Mouse (Mus musculus): ENCODE measurements at regions not wholly inside any gene's neighbourhood (a gene's known extent, or its start where the extent isn't known, plus 50 kb on each side); places are given as distances from the start of the nearest gene placed in this dataset.

DNA sequence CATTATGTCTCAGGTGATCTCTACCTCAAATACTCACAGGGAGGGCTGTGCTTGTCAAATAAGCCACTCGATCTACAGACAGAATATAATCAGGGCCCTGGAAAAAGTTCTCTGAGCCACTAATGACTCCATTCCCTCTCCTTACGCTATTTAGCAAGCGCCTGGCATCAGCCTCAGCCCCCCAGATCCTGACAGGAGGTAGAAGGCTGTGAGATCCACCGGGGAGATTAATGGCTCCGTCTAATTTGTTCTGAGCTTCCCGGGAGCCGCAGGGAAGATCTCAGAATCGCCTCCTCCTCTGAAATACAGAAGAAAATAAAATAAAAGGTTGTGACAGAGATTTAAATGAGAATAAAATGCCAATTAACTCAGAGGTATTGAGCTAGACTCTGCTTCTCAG, 189.4 kb downstream of the Tle3 start:
- Histone ChIP-seq H3K4me3 (ENCODE audit: low read depth, low read length) (no peak overlapping the region), H3K4me1 (ENCODE audit: control insufficient read depth, insufficient read depth, low read length) (no peaks in the 10 kb centered on the region), H3K27me3 (replicated peaks; ENCODE audit: control insufficient read depth, insufficient read depth, low read length) (no peaks in the 10 kb centered on the region), H3K9me3 (ENCODE audit: control insufficient read depth, low read length) (peaks cover 6% of the 10 kb centered on the region; the same call in 1 of the 2 replicates), H3K9ac (ENCODE audit: low read depth, low read length) (no peak overlapping the region), H3K27ac (replicated peaks; ENCODE audit: low read depth, low read length) (no peak overlapping the region), H3K4me2 (ENCODE audit: low read depth, low read length) (no peak overlapping the region), H3K36me3 (ENCODE audit: control insufficient read depth, insufficient read depth, low read length) (no peaks in the 10 kb centered on the region)
- 44% methylated on average over 8 of the region's 8 CpGs for WGBS
- DNase-seq (ENCODE audit: low spot score) (no peak), ATAC-seq (ENCODE audit: low read depth) (no peak)

DNA sequence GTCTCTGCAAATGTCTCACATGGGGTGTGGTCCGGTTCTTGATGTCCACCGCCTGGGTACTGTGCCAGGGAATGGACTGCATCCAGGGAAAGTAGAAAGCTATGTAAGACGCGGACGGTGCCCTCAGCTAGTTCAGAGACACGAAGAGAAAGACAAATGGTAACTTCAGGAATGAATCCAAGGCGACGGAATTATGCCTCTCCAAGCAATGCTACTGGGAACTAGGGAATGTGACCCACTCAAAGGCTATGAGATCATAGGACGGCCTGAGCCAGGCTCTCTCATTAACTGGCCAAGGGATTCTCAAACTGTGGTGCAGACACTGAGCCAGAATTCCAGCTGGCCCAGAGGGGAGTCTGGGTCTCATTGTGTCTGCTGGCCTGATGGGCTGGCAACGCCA, 186.5 kb downstream of the Tle3 start:
- Histone ChIP-seq H3K27me3 (replicated peaks; ENCODE audit: control insufficient read depth, insufficient read depth, low read length) (no peaks in the 10 kb centered on the region), H3K9ac (ENCODE audit: low read depth, low read length) (no peak overlapping the region), H3K4me3 (ENCODE audit: low read depth, low read length) (no peak overlapping the region), H3K4me1 (ENCODE audit: control insufficient read depth, insufficient read depth, low read length) (no peaks in the 10 kb centered on the region), H3K27ac (replicated peaks; ENCODE audit: low read depth, low read length) (no peak overlapping the region), H3K9me3 (ENCODE audit: control insufficient read depth, low read length) (no peaks in the 10 kb centered on the region), H3K36me3 (ENCODE audit: control insufficient read depth, insufficient read depth, low read length) (no peaks in the 10 kb centered on the region), H3K4me2 (ENCODE audit: low read depth, low read length) (no peak overlapping the region)
- DNase-seq (ENCODE audit: low spot score) (peak; percentile 30), ATAC-seq (ENCODE audit: low read depth) (0 out of 2 replicates have a peak, but pooled peaks have one; percentile 41)
- 71% methylated on average over 9 of the region's 10 CpGs for WGBS

DNA sequence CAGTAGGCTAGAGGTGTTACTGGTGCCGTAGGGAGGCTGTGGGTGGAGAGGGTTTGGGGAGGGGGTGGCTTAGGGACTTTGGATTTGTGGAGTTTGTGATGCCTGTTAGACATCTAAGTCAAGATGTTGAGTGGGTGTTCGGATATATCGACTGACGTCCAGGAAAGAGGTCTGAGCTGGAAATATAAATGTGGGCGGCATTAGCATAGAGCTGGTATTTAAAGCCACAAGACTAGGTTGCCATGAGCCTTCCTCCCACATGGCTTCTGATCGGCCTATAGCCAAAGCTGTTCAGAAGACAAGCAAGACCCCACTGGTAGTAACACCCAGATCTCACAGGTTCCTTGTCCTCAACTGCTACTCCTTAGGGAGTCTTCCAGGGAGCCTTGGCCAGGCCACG, 184.9 kb downstream of the Tle3 start:
- 94% methylated on average over 7 of the region's 7 CpGs for WGBS
- H3K4me2 ChIP-seq (ENCODE audit: low read depth, low read length): no peak overlapping the region
- H3K9me3 ChIP-seq (ENCODE audit: control insufficient read depth, low read length): no peaks in the 10 kb centered on the region
- H3K4me3 ChIP-seq (ENCODE audit: low read depth, low read length): no peak overlapping the region
- no peaks in the 10 kb centered on the region for H3K4me1 ChIP-seq (ENCODE audit: control insufficient read depth, insufficient read depth, low read length)
- H3K27me3 ChIP-seq (replicated peaks; ENCODE audit: control insufficient read depth, insufficient read depth, low read length): no peaks in the 10 kb centered on the region
- no peak overlapping the region for H3K27ac ChIP-seq (replicated peaks; ENCODE audit: low read depth, low read length)
- DNase-seq (ENCODE audit: low spot score): no peak
- no peak for ATAC-seq (ENCODE audit: low read depth)
- no peaks in the 10 kb centered on the region for H3K36me3 ChIP-seq (ENCODE audit: control insufficient read depth, insufficient read depth, low read length)
- no peak overlapping the region for H3K9ac ChIP-seq (ENCODE audit: low read depth, low read length)

DNA sequence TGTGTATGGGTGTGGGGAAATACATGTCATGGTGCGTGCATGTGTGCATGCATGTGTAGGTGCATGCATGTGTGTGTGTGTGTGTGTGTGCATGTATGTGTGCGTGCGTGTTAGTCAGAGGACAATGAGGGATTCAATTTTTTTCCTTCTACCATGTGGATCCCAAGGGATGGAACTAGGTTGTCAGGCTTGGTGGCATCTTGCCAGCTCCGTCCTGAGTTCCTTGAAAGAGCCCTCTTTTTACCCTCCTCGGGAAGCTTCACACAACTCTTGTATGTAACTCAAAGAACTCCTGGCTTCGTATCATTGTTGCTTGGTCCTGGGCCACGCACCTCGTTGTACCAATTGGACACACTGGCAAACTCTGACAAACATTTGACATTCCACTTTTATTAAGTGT, 183.0 kb downstream of the Tle3 start:
- Histone ChIP-seq H3K9me3 (ENCODE audit: control insufficient read depth, low read length) (no peaks in the 10 kb centered on the region), H3K4me1 (ENCODE audit: control insufficient read depth, insufficient read depth, low read length) (no peaks in the 10 kb centered on the region; the same call in 1 of the 2 replicates)

DNA sequence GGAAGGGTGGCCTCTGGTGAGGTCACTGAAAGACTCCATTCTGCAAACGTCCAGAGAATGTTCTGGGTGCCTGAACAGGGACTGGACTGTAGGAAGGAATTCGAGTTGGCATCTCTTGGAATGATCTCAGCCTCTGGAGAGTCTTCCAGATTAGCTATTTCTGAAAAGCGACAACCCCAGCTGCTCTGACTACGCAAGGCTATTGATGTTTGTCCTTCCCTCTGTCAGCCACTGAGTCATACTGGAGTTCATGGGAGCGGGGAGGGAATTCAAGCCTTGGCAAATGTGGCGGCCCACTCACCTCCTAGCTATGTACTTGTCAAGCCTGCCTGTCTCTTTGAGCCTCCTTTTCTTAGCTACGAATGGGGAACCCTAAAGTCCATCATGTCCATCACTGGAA, 182.4 kb downstream of the Tle3 start:
- ATAC-seq (ENCODE audit: low read depth) (no peak), DNase-seq (ENCODE audit: low spot score) (no peak)
- Histone ChIP-seq H3K4me3 (ENCODE audit: low read depth, low read length) (no peak overlapping the region), H3K36me3 (ENCODE audit: control insufficient read depth, insufficient read depth, low read length) (no peaks in the 10 kb centered on the region), H3K4me1 (ENCODE audit: control insufficient read depth, insufficient read depth, low read length) (no peaks in the 10 kb centered on the region; the same call in 1 of the 2 replicates), H3K27me3 (replicated peaks; ENCODE audit: control insufficient read depth, insufficient read depth, low read length) (no peaks in the 10 kb centered on the region), H3K9ac (ENCODE audit: low read depth, low read length) (no peak overlapping the region), H3K4me2 (ENCODE audit: low read depth, low read length) (no peak overlapping the region), H3K9me3 (ENCODE audit: control insufficient read depth, low read length) (no peaks in the 10 kb centered on the region), H3K27ac (replicated peaks; ENCODE audit: low read depth, low read length) (no peak overlapping the region)
- 70% methylated on average over 7 of the region's 7 CpGs for WGBS

More for the DNA sequence above, 183.0 kb downstream of the Tle3 start:
- Histone ChIP-seq H3K27ac (replicated peaks; ENCODE audit: low read depth, low read length) (no peak overlapping the region), H3K9ac (ENCODE audit: low read depth, low read length) (no peak overlapping the region), H3K27me3 (replicated peaks; ENCODE audit: control insufficient read depth, insufficient read depth, low read length) (no peaks in the 10 kb centered on the region), H3K4me2 (ENCODE audit: low read depth, low read length) (no peak overlapping the region), H3K36me3 (ENCODE audit: control insufficient read depth, insufficient read depth, low read length) (no peaks in the 10 kb centered on the region), H3K4me3 (ENCODE audit: low read depth, low read length) (no peak overlapping the region)
- 80% methylated on average over 8 of the region's 8 CpGs for WGBS
- ATAC-seq (ENCODE audit: low read depth) (no peak), DNase-seq (ENCODE audit: low spot score) (no peak)

DNA sequence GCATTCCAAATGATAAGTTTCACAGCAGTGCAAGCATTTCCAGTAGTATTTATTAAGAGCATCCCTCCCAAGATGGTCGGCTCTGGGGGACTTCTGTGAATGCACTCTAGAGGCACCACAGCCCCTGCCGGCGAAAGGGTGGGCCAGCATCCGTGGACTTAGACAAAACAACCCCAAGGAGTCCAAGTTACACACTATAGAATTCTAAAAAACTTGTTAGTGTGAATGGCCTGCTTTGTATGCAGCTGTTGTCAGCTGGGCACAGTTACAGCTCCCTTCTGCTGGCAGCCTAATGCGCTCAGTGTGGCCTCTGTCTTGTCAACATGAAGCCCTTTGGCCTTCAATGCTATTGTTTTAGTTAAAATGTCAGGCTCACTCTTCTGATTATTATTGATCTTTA, 181.5 kb downstream of the Tle3 start:
- peak; percentile 61 for DNase-seq (ENCODE audit: low spot score)
- no peaks in the 10 kb centered on the region for H3K27me3 ChIP-seq (replicated peaks; ENCODE audit: control insufficient read depth, insufficient read depth, low read length)
- H3K9ac ChIP-seq (ENCODE audit: low read depth, low read length): no peak overlapping the region
- no peaks in the 10 kb centered on the region for H3K36me3 ChIP-seq (ENCODE audit: control insufficient read depth, insufficient read depth, low read length)
- H3K27ac ChIP-seq (replicated peaks; ENCODE audit: low read depth, low read length): no peak overlapping the region
- no peak overlapping the region for H3K4me3 ChIP-seq (ENCODE audit: low read depth, low read length)
- no peak overlapping the region for H3K4me2 ChIP-seq (ENCODE audit: low read depth, low read length)
- peak; percentile 56; the same call in 1 of the 2 replicates for ATAC-seq (ENCODE audit: low read depth)
- H3K4me1 ChIP-seq (ENCODE audit: control insufficient read depth, insufficient read depth, low read length): no peaks in the 10 kb centered on the region; the same call in 1 of the 2 replicates
- no peaks in the 10 kb centered on the region for H3K9me3 ChIP-seq (ENCODE audit: control insufficient read depth, low read length)
- 63% methylated on average over 5 of the region's 5 CpGs for WGBS

DNA sequence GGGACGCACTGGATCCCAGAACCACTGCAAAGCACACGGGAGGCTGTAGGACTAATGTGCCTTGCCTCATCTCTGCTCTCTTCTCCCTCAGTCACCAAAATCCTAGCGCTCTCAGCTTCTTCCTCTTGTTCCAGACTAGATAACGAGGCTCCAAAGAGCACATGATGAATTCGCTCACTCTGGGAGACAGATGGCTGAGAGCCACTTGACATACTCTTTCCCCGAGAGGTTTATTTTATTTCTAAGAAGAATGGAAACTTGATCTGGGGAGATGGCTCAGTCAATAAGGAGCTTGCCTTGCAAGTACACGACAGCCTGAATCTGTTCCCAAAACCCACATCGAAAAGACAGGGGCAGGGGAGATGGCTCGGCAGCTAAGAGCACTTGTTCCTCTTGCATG, 179.2 kb downstream of the Tle3 start:
- Histone ChIP-seq H3K36me3 (ENCODE audit: control insufficient read depth, insufficient read depth, low read length) (no peaks in the 10 kb centered on the region), H3K27me3 (replicated peaks; ENCODE audit: control insufficient read depth, insufficient read depth, low read length) (no peaks in the 10 kb centered on the region), H3K4me3 (ENCODE audit: low read depth, low read length) (no peak overlapping the region), H3K4me1 (ENCODE audit: control insufficient read depth, insufficient read depth, low read length) (no peaks in the 10 kb centered on the region; the same call in 1 of the 2 replicates), H3K9ac (ENCODE audit: low read depth, low read length) (no peak overlapping the region), H3K27ac (replicated peaks; ENCODE audit: low read depth, low read length) (no peak overlapping the region), H3K9me3 (ENCODE audit: control insufficient read depth, low read length) (no peaks in the 10 kb centered on the region), H3K4me2 (ENCODE audit: low read depth, low read length) (no peak overlapping the region)
- ATAC-seq (ENCODE audit: low read depth): no peak
- 60% methylated on average over 9 of the region's 9 CpGs for WGBS
- peak; percentile 36 for DNase-seq (ENCODE audit: low spot score)

DNA sequence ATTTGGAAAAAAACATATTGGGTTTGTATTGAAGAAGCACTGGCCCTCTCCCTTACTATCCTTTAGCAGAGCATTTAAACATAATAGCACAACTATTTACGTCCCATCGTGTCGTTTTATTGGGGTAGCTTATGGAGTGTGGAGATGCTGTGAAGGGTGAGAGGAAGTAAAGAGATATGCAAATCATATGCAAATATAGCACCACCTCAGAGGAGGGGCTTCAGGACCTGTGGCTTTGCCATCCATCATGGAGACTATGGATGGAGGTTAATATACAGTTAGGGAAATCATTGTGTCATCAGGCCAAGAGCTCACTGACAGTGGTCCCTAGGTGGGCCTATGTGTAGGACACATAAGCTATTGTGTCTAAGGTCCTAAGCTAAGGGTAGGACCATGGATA, 178.2 kb downstream of the Tle3 start:
- H3K4me2 ChIP-seq (ENCODE audit: low read depth, low read length): no peak overlapping the region
- no peaks in the 10 kb centered on the region for H3K27me3 ChIP-seq (replicated peaks; ENCODE audit: control insufficient read depth, insufficient read depth, low read length)
- no peak overlapping the region for H3K4me3 ChIP-seq (ENCODE audit: low read depth, low read length)
- no peaks in the 10 kb centered on the region; the same call in 1 of the 2 replicates for H3K4me1 ChIP-seq (ENCODE audit: control insufficient read depth, insufficient read depth, low read length)
- WGBS: 72% methylated on average over 3 of the region's 3 CpGs
- no peak overlapping the region for H3K27ac ChIP-seq (replicated peaks; ENCODE audit: low read depth, low read length)
- no peaks in the 10 kb centered on the region for H3K36me3 ChIP-seq (ENCODE audit: control insufficient read depth, insufficient read depth, low read length)
- ATAC-seq (ENCODE audit: low read depth) (no peak), DNase-seq (ENCODE audit: low spot score) (no peak)
- no peaks in the 10 kb centered on the region for H3K9me3 ChIP-seq (ENCODE audit: control insufficient read depth, low read length)
- H3K9ac ChIP-seq (ENCODE audit: low read depth, low read length): no peak overlapping the region

DNA sequence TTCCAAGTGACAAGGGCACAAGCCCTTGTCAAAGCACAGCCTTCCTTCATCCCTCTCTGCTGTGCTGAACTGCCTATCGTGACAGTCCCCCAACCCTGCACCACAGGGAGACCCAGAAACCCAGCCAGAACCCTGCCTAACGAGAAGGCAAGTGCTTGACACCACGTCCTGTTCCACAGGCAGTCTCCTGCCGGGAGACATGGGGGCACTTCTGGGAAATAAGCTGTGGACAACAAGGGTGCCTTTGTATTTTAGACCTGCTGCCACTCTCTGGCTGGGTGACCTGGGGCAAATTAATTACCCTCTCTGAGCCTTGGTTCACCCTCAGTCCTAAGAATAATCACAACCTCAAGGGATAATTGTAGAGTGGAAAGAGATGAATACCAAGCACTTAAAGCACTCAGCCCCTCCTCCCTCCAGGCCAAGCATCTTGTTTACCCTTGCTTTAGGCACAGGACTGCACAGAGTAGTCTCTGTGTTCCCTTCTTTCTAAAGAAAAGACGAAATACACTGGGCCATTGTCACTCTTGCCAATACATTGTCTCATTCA, 177.6 kb downstream of the Tle3 start:
- peak; percentile 66 for ATAC-seq (ENCODE audit: low read depth)
- WGBS: 24% methylated on average over 5 of the region's 5 CpGs

More for the DNA sequence above, 177.6 kb downstream of the Tle3 start:
- no peak overlapping the region for H3K27ac ChIP-seq (replicated peaks; ENCODE audit: low read depth, low read length)
- H3K4me1 ChIP-seq (ENCODE audit: control insufficient read depth, insufficient read depth, low read length): no peaks in the 10 kb centered on the region; the same call in 1 of the 2 replicates
- H3K9me3 ChIP-seq (ENCODE audit: control insufficient read depth, low read length): no peaks in the 10 kb centered on the region
- no peaks in the 10 kb centered on the region for H3K36me3 ChIP-seq (ENCODE audit: control insufficient read depth, insufficient read depth, low read length)
- no peak overlapping the region for H3K9ac ChIP-seq (ENCODE audit: low read depth, low read length)
- no peaks in the 10 kb centered on the region for H3K27me3 ChIP-seq (replicated peaks; ENCODE audit: control insufficient read depth, insufficient read depth, low read length)
- peak; percentile 59 for DNase-seq (ENCODE audit: low spot score)
- H3K4me3 ChIP-seq (ENCODE audit: low read depth, low read length): no peak overlapping the region
- H3K4me2 ChIP-seq (ENCODE audit: low read depth, low read length): no peak overlapping the region
